Mouse (Mus musculus) gastrocnemius, adult 2 months (tissue): ENCODE measurements around the gene Foxn3. TPM values are rescaled to one million over a fixed set of nuclear protein-coding genes. Genes with fewer than 3 reads are reported as not detected.

Experiments
- DNase-seq: peaks from one replicate; pipeline ENCODE4 v3.0.0; 2022
- H3K27ac ChIP-seq: fragments of 200-600 bp; 2 replicates; pipeline ENCODE4 v1.8.1; 2022; ENCODE audit warnings: mild to moderate bottlenecking
- H3K4me3 ChIP-seq: fragments of 200-600 bp; 2 replicates; pipeline ENCODE4 v1.8.1; 2022; ENCODE audit warnings: mild to moderate bottlenecking, moderate library complexity
- CTCF ChIP-seq: fragments of 200-600 bp; IDR thresholded peaks from 2 replicates; pipeline ENCODE4 v1.8.1; 2022; ENCODE audit warnings: antibody characterized with exemption, mild to moderate bottlenecking, moderate library complexity
- intact Hi-C: fragments of 180-260 bp; cut with DNase I; formaldehyde crosslinking; loops from one replicate; pipeline ENCODE4 v1.15.1; 2025
- total RNA-seq, 2 experiments: library from RNA; stranded (reverse); gene quantifications; 2 replicates each; pipeline ENCODE4 v1.2.3; 2021

Foxn3 gene
- total RNA-seq, 2 experiments from 2014 or later, result 190 to 201 TPM

DNA sequence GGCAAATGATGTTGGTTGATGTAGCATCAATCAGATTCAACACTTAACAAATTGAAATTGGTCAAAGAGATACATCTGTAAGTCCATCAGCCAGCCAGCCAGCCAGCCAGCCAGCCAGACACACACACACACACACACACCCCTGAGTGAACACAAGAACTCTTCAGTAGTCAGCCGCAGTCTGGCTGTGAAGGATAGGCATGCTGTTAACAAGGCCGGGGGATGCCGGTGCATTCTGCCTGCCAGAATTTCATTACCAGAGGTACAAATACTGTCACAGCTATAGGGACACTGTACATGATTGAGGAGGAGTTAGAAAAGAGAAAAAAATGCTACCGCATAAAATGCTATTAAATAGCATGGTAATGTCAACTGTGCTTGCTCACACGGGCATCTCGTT lies 271.2 kb downstream of the Foxn3 start:
- Histone ChIP-seq H3K4me3 (no peak overlapping the region), H3K27ac (no peak overlapping the region)
- no peak for DNase-seq
- intact Hi-C loops, result no loop called here
- no peak for TF ChIP-seq CTCF

DNA sequence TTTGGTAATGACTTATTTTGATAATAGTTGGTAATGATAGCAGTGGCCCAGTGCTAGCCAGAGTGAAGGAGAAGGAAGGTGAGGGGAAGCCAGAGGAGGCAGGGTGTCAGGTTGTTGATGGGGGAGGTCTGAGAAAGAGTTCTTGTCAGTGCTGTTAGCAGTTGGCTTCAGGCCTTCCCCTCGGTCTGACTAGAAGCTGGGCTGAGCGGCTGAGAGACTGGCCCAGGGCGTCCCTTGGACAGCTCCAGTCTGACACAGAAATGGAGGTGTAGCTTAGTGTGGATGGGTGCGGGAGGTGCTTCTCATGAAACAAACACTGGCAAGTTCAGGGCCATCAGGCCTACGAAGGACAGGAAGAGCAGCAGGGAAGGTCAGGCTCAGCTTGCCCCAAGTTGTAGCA lies 276.3 kb downstream of the Foxn3 start:
- H3K4me3 ChIP-seq, result no peak overlapping the region
- peak; percentile 56 for DNase-seq
- intact Hi-C loops, result no loop called here
- peak overlapping the region; percentile 72 for H3K27ac ChIP-seq
- no peak for TF ChIP-seq CTCF

DNA sequence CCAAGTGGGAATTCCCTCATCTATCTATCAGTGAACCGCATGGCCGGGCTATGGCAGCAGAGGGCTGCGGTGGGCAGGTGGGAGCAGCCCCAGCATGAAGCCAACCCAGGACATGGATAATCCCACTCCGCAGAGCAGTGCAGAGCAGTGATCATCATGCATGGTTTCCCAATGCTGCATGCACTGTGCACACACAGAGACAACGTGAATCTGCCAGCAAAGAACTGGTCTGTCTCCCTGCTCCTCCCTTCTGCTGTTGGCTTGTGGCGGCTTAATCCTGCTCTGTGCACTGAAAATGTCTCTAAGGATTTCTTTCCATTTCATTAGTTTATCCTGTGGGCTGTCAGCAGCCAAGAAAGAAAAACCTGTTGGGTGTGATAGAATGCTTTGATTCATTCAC lies 276.7 kb downstream of the Foxn3 start:
- Histone ChIP-seq H3K4me3 (no peak overlapping the region), H3K27ac (peak overlapping the region; percentile 72)
- intact Hi-C loops, result no loop called here
- no peak for TF ChIP-seq CTCF
- DNase-seq, result no peak

DNA sequence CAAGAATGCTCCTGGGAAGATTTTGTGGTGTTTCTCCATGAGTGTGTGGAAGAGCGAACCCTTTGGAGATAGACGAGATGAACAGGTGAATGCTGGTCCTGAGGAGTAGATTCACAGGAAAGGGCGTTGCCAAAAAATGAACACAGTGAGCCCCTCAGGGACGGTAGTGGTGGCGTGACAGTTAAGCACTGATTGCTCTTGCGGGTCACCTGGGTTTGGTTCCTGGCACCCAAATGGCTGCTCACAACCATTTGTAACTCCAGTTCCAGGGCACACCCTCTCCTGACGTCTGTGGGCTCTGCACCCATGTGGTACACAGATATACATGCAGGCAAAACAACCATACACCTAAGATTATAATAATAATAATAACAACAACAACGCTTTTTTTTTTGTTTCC lies 277.7 kb downstream of the Foxn3 start:
- Histone ChIP-seq H3K4me3 (no peak overlapping the region), H3K27ac (no peak overlapping the region)
- no peak for TF ChIP-seq CTCF
- intact Hi-C loops, result no loop called here
- no peak for DNase-seq

DNA sequence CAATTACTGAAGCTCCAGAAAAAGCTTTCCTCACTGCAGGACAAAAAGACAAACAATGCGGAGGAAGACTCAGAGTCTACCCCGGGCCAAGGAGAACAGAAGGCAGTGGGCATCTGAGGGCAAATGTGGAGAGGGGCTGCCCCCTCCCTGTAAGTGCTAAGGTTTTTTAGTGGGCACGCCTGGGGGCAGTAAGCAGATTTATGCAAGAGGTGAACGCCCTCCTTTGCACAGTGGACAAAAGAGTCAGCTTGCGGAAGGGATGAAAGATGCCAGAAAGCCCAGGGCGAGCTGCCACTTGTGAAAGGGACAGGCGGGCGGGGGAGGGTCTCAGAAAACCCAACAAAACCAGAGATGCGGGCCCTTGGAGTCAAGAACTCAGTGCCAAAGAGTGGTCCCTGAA lies 278.2 kb downstream of the Foxn3 start:
- no peak for DNase-seq

DNA sequence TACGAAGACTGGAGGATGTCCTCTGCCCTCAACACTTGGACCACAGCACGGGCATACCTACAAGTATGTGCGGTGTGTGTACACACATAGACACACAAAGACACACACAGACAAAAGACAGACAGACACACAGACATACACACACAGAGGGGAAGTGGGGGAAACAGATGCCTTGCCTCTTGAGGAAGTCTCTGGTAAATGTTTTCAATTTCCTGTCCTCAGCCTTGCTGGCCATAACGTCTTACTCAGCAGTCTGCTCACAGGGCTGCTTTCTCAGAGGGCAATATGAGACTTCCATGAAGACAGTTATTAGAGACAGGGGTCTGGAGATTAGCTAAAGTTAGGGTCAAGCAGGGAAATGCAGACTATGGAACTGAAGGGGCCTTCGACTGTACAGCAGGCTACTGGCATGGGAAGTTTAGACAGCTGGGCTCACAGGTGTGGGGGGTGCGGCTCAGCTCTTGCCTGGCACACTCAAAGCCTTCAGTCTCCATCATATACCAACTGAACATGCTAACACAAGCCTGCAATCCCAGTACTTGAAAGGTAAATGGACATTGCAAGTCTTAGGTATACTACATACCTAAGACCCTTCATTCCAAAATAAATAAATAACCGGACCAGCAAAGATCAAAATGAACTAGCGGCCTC lies 278.8 kb downstream of the Foxn3 start:
- intact Hi-C loops, result no loop called here
- DNase-seq, result no peak
- Histone ChIP-seq H3K4me3 (no peak overlapping the region), H3K27ac (peak overlapping the region; percentile 63)
- no peak for TF ChIP-seq CTCF

More for the DNA sequence above, 278.2 kb downstream of the Foxn3 start:
- Histone ChIP-seq H3K4me3 (no peak overlapping the region), H3K27ac (peak overlapping the region; percentile 63; the same call in 1 of the 2 replicates)
- intact Hi-C loops, result no loop called here
- TF ChIP-seq CTCF, result no peak

DNA sequence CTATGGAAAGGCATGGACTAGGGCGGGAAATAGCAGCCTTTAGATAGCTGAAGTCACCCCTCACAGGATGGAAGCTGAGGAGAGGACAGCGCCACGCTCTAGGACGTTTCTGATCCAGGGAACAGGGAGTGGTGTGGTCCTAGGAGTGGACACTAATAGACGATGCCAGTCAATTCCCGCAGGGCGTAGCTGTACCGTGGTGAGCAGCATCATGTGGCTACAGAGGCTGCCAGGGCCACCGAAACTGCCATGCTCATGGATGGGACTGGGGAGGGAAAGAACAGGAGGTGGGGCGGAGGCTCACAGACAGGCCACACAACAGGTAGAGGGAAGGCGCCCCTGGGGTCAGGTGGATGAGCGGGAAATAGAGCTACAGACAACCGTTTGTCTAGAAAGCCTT lies 282.6 kb downstream of the Foxn3 start:
- no peak for TF ChIP-seq CTCF
- no peak overlapping the region for H3K4me3 ChIP-seq
- intact Hi-C loops, result no loop called here
- H3K27ac ChIP-seq, result peak overlapping the region; percentile 86
- no peak for DNase-seq

DNA sequence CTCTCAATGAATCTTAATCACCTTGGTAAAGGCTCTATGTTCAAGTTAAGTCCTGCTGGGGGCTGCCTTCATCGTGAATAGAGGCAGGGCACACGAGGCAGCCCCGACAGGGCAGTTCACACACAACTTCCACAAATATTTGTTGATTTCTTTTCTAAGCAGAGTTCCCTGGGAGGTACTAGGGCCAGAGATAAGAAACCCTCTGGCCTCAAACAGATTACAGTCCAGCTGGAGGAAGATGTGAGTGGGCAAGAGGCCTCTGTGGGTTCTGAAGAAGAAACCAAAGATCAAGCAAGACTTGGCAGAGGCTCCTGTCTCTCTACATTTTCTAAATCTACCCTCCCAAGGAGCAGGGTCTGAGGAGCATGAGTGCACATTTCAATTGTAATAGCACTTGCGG lies 283.1 kb downstream of the Foxn3 start:
- intact Hi-C loops, result no loop called here
- no peak for DNase-seq
- Histone ChIP-seq H3K27ac (peak overlapping the region; percentile 86), H3K4me3 (no peak overlapping the region)
- no peak for TF ChIP-seq CTCF

DNA sequence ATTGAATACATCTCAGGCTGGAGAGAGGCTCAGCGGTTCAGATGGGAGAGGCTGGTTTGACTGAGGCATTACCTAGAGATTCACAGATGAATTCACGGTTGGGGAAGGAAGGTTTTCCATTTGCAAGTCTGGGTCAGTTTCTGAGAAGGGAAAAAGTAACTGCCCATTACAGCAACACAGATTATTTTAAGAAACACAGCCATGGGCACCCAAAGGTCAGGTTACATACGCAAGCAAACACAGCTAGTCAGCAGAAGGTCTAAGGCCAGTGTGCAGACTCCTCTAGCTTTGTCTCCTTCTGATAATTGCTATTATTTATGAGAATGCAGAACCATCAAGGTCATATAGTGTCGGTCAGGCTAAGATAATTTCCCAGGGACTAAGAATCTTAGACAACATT lies 284.0 kb downstream of the Foxn3 start:
- intact Hi-C loops, result loop anchor here (5.0 kb wide), 1 partner anchor 113 kb away; no protein-coding TSS in a partner anchor
- TF ChIP-seq CTCF, result no peak
- Histone ChIP-seq H3K27ac (peak overlapping the region; percentile 86), H3K4me3 (peak overlapping the region; percentile 13; the same call in 1 of the 2 replicates)
- no peak for DNase-seq

DNA sequence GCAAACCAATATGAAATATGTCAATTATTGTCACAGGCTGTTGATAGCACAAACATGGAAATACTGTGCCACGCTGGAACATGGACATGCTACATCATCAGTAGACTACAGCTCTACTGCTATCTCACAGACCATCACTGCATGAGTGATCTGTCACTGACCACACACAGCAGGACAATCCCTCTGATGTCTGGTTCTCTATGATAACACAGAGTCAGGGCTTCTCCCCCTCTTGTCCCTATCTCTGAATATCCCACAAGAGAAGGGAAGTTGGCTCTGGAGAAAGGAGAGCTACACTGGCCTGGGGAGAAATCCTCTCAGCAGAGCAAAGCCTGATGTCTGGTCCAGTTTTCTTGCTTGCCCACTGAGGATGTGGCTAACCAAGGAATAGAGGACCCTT lies 288.8 kb downstream of the Foxn3 start:
- no peak for TF ChIP-seq CTCF
- intact Hi-C loops, result no loop called here

DNA sequence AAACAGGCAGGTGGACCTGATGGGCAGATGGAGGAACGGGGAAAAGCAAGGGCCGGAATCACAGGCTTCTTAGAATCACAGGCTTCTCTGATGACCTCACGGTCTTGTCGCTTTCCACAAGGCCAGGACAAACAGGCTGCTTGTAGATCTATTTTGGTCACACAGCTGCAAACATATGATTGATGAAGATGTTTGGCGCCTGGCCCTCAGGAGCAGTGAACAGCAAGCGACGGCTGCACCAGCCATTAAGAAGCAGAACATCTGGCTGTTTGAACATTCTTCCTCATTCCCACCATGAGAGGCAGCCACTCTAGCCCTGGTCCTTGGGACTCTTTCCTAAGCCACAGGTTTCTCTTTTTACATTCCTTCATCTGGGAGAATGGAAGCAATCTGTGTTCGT lies 294.0 kb downstream of the Foxn3 start:
- intact Hi-C loops, result no loop called here
- TF ChIP-seq CTCF, result no peak
- Histone ChIP-seq H3K27ac (peak overlapping the region; percentile 80), H3K4me3 (peak overlapping the region; percentile 31; the same call in 1 of the 2 replicates)
- peak; percentile 71 for DNase-seq

More for the DNA sequence above, 288.8 kb downstream of the Foxn3 start:
- Histone ChIP-seq H3K4me3 (no peak overlapping the region), H3K27ac (0 out of 2 replicates have a peak overlapping the region, but pooled peaks have one; percentile 1)
- no peak for DNase-seq

DNA sequence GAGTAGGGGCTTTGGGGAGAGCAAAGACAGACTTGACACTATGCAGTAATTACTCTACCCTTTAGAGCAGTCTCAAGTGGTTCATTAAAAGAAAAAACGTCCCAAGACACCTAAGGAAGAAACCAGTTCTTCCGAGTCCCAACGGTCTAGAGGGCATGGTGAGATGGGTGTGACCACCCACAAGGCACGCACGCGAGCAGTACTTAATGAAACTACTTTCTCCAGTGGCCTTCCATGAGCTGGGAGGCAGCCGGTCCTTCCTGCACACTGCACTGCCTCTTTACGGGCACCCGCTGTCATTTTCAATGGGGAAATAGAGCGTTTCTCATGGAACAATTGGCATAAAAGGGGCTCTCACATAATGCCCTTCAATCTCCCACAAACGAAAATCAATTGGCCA lies 294.4 kb downstream of the Foxn3 start:
- TF ChIP-seq CTCF, result no peak
- no peak for DNase-seq
- Histone ChIP-seq H3K4me3 (no peak overlapping the region; the same call in 1 of the 2 replicates), H3K27ac (peak overlapping the region; percentile 80)
- intact Hi-C loops, result no loop called here

DNA sequence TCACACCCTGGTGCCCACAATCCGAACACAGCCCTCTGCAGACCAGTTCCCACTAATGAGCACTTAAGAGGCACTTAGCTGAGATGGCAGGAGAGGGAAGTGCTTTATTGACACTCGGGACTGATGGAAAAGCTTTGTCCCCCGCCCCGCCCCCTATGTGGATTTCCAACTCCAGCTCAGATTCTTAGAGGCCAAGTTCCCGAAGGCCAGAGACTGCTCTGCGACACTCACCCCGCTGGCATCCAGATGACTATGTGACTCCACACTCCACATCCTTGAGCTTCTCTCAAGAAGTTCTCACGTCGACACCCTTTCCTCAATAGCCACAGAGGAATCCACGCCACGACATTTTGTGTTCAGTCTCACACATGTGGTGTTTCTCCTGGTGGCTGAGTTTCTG lies 295.6 kb downstream of the Foxn3 start:
- H3K27ac ChIP-seq, result no peak overlapping the region
- no peak overlapping the region for H3K4me3 ChIP-seq
- TF ChIP-seq CTCF, result no peak
- intact Hi-C loops, result no loop called here
- DNase-seq, result no peak

DNA sequence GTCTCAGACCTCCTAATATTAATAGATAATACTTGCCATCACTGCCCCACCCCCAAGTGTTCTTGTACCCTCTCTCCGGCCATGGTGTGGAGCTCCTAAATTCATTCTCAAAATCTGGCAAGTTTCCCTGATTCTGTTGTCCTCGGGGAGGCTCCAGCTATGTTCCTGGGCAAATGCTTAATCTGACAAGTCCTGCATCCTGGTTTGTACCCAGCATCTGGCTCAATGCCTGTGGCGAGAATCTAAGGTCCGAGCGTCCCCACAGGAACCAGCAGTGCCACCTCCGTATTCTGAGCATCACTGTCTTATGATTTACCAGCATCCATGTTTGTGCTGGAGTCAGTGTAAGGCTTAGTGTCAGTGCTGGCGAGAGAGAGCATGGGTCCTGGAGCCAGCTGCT lies 296.9 kb downstream of the Foxn3 start:
- intact Hi-C loops, result no loop called here
- DNase-seq, result no peak
- Histone ChIP-seq H3K4me3 (no peak overlapping the region), H3K27ac (no peak overlapping the region; the same call in 1 of the 2 replicates)
- no peak for TF ChIP-seq CTCF
